Mouse (Mus musculus): ENCODE results near the gene Sys1. TPM values are rescaled to one million over a fixed set of nuclear protein-coding genes. Genes with fewer than 3 reads are reported as not detected.
A peak's percentile ranks its signal among the peaks of the same experiment; 100 is the strongest.

Gene Sys1
- polyA plus RNA-seq, 1 experiment = 23.6 TPM

DNA sequence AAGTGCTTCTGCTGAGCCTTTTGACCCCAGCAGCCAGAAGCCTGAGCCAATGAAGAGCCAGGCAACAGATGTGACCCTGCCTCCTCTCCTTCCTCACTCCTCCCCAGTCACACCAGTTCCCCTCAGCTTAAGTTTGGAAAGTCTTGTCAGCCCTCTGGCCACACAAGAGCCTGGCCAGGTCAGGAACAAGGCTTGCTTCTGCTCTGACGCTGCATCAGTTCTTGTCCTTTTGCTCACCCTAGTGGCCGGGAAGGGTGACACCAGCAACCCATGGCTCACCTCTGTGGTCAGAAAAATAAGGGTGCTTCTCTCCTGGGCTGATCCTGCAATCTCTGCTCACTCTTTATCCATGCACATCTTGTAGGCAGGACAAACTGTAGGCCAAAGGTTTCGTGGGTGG, 64.0 kb downstream of the Sys1 start:
- TF ChIP-seq CTCF (IDR thresholded peaks at IDR 0.05; ENCODE audit: borderline replicate concordance, insufficient read depth, low read length) (peak; percentile 91), POLR2A (IDR thresholded peaks at IDR 0.05; ENCODE audit: low read depth, low read length) (no peak)
- no peak overlapping the region for H3K4me3 ChIP-seq (ENCODE audit: insufficient read depth, low read length)
- no peak overlapping the region for H3K27ac ChIP-seq (ENCODE audit: insufficient read depth, low read length)
- H3K4me1 ChIP-seq (ENCODE audit: control insufficient read depth, insufficient read depth, low read length) = peaks cover 21% of the 10 kb centered on the region

DNA sequence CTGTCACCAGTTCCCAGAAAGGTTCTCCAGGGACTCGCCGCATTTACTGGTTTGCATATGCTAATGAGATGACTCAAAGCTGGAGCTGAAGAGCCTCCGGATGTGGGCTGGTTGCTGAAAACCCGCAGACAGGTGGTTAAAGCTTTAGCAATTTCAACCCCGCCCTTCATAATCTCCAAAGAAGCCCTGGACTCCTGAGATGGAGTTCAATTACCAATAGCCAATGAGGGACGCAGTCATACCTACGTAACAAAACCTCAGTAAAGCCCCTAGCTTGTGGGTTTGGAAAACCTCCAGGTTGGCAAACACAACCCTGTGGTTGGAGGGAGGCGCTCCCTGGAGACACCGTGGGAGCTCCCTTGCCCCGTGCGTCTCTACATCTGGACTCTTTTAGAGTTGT, 65.1 kb downstream of the Sys1 start:
- TF ChIP-seq POLR2A (IDR thresholded peaks at IDR 0.05; ENCODE audit: low read depth, low read length) = no peak
- TF ChIP-seq CTCF (IDR thresholded peaks at IDR 0.05; ENCODE audit: borderline replicate concordance, insufficient read depth, low read length) = no peak
- peaks cover 21% of the 10 kb centered on the region for H3K4me1 ChIP-seq (ENCODE audit: control insufficient read depth, insufficient read depth, low read length)
- H3K4me3 ChIP-seq (ENCODE audit: insufficient read depth, low read length) = no peak overlapping the region
- peak overlapping the region; percentile 70 for H3K27ac ChIP-seq (ENCODE audit: insufficient read depth, low read length)

DNA sequence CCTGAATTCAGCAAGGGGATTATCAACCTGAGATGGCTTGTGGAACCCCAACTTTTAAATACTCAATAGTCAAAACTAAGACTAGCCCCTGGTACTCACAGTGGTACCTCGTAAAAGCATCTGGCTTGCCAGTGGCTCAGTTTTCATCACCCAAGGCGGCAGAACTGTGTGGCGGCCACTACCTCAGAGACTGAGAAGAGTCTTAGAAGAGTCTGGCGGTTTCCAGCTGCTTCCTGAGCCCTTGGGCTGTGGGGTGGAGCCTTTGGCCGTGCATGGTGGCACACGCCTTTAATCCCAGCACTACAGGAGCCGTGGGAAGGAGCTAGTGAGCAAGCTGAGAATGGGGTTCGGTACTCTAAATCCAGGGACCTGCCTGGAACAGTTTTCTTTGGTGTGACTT, 65.5 kb downstream of the Sys1 start:
- peak overlapping the region; percentile 59 for H3K27ac ChIP-seq (ENCODE audit: insufficient read depth, low read length)
- H3K4me1 ChIP-seq (ENCODE audit: control insufficient read depth, insufficient read depth, low read length) = peaks cover 21% of the 10 kb centered on the region
- no peak overlapping the region for H3K4me3 ChIP-seq (ENCODE audit: insufficient read depth, low read length)
- TF ChIP-seq POLR2A (IDR thresholded peaks at IDR 0.05; ENCODE audit: low read depth, low read length) (no peak), CTCF (IDR thresholded peaks at IDR 0.05; ENCODE audit: borderline replicate concordance, insufficient read depth, low read length) (no peak)

DNA sequence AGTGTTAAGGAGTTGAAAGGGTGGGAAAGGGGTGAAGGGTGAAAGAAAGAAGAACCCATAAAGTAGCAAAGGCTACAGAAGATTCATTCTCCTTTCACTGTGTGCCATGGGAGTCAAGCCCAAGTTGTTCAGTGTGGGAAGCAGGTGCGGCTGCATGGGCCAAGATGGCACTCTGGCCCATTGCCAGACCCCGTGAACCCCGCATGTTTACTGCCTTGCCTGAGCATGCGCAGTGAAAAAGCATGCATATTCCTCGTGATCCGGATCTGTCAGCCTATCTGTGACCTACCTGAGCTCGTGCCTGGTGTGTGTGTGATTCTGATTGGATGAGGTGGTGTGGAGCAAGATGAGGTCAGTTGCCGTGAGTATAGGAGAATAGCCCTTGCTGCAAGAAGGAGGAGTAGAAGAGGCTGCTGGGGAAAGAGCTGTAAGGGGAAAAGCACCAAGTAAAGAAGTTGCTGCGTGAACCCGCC, 66.6 kb downstream of the Sys1 start:
- H3K27ac ChIP-seq (ENCODE audit: insufficient read depth, low read length) = no peak overlapping the region
- TF ChIP-seq CTCF (IDR thresholded peaks at IDR 0.05; ENCODE audit: borderline replicate concordance, insufficient read depth, low read length) = no peak
- no peak for TF ChIP-seq POLR2A (IDR thresholded peaks at IDR 0.05; ENCODE audit: low read depth, low read length)
- H3K4me3 ChIP-seq (ENCODE audit: insufficient read depth, low read length) = no peak overlapping the region
- H3K4me1 ChIP-seq (ENCODE audit: control insufficient read depth, insufficient read depth, low read length) = peaks cover 17% of the 10 kb centered on the region

DNA sequence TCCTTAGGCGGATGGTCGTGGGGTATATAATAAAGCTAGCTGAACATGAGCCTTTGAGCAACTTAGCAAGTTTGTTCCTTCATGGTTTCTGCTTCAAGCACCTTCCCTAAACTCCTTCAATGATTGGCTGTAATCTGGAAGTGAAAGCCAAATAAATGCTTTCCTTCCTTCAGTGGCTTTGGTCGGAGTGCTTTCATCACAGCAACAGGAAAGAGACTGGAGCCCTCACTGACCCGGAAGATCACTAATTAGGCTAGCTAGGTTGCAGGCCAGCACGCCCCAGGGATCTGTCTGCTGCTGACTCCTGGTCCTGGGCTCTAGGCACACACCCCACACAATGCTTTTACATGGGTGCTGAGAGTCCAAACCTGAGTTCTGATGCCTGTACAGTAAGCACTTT, 71.8 kb downstream of the Sys1 start:
- H3K4me1 ChIP-seq (ENCODE audit: control insufficient read depth, insufficient read depth, low read length) = no peaks in the 10 kb centered on the region
- no peak overlapping the region for H3K4me3 ChIP-seq (ENCODE audit: insufficient read depth, low read length)
- no peak overlapping the region for H3K27ac ChIP-seq (ENCODE audit: insufficient read depth, low read length)
- TF ChIP-seq POLR2A (IDR thresholded peaks at IDR 0.05; ENCODE audit: low read depth, low read length) = no peak
- no peak for TF ChIP-seq CTCF (IDR thresholded peaks at IDR 0.05; ENCODE audit: borderline replicate concordance, insufficient read depth, low read length)

Other genes with a start within 250 kb of the Sys1 start
- gene Wfdc15b, start 235.3 kb upstream of the Sys1 start, polyA plus RNA-seq (2011; ENCODE audit: insufficient read length, low read depth, missing spikeins) = not detected in 2 replicates
- not detected in 2 replicates for gene Svs2, start 218.5 kb upstream of the Sys1 start, polyA plus RNA-seq (2011; ENCODE audit: insufficient read length, low read depth, missing spikeins)
- gene Svs3b, start 200.3 kb upstream of the Sys1 start, polyA plus RNA-seq (2011; ENCODE audit: insufficient read length, low read depth, missing spikeins) = not detected in 2 replicates
- not detected in 2 replicates for gene Svs4, start 178.5 kb upstream of the Sys1 start, polyA plus RNA-seq (2011; ENCODE audit: insufficient read length, low read depth, missing spikeins)
- not detected in 2 replicates for gene Svs3a, start 167.7 kb upstream of the Sys1 start, polyA plus RNA-seq (2011; ENCODE audit: insufficient read length, low read depth, missing spikeins)
- gene Svs6, start 140.2 kb upstream of the Sys1 start, polyA plus RNA-seq (2011; ENCODE audit: insufficient read length, low read depth, missing spikeins) = not detected in 2 replicates
- gene Svs5, start 124.2 kb upstream of the Sys1 start, polyA plus RNA-seq (2011; ENCODE audit: insufficient read length, low read depth, missing spikeins) = not detected in 2 replicates
- gene Slpi, start 67.9 kb upstream of the Sys1 start, polyA plus RNA-seq (2011; ENCODE audit: insufficient read length, low read depth, missing spikeins) = 0.90 TPM in 1 of 2 replicates, not detected in the other
- not detected in 2 replicates for gene Rbpjl, start 53.8 kb upstream of the Sys1 start, polyA plus RNA-seq (2011; ENCODE audit: insufficient read length, low read depth, missing spikeins)
- gene Matn4, start 51.8 kb upstream of the Sys1 start, polyA plus RNA-seq (2011; ENCODE audit: insufficient read length, low read depth, missing spikeins) = 0.18 and 3.1 TPM in 2 replicates
- 242 and 248 TPM in 2 replicates for gene Sdc4, start 13.1 kb upstream of the Sys1 start, polyA plus RNA-seq (2011; ENCODE audit: insufficient read length, low read depth, missing spikeins)
- 4.1 and 5.8 TPM in 2 replicates for gene Gm20458, start 4.0 kb downstream of the Sys1 start, polyA plus RNA-seq (2011; ENCODE audit: insufficient read length, low read depth, missing spikeins)
- gene Trp53tg5, start 16.8 kb downstream of the Sys1 start, polyA plus RNA-seq (2011; ENCODE audit: insufficient read length, low read depth, missing spikeins) = not detected in 2 replicates
- gene Dbndd2, start 29.1 kb downstream of the Sys1 start, polyA plus RNA-seq (2011; ENCODE audit: insufficient read length, low read depth, missing spikeins) = 13.8 and 19.0 TPM in 2 replicates
- gene Pigt, start 40.6 kb downstream of the Sys1 start, polyA plus RNA-seq (2011; ENCODE audit: insufficient read length, low read depth, missing spikeins) = 59.6 and 66.3 TPM in 2 replicates
- gene Wfdc2, start 105.4 kb downstream of the Sys1 start, polyA plus RNA-seq (2011; ENCODE audit: insufficient read length, low read depth, missing spikeins) = not detected in 2 replicates
- not detected in 2 replicates for gene Spint3, start 116.5 kb downstream of the Sys1 start, polyA plus RNA-seq (2011; ENCODE audit: insufficient read length, low read depth, missing spikeins)
- gene Wfdc6a, start 128.5 kb downstream of the Sys1 start, polyA plus RNA-seq (2011; ENCODE audit: insufficient read length, low read depth, missing spikeins) = not detected in 2 replicates
- not detected in 2 replicates for gene Eppin, start 136.6 kb downstream of the Sys1 start, polyA plus RNA-seq (2011; ENCODE audit: insufficient read length, low read depth, missing spikeins)
- not detected in 2 replicates for gene Wfdc6b, start 156.6 kb downstream of the Sys1 start, polyA plus RNA-seq (2011; ENCODE audit: insufficient read length, low read depth, missing spikeins)
- gene Wfdc8, start 156.7 kb downstream of the Sys1 start, polyA plus RNA-seq (2011; ENCODE audit: insufficient read length, low read depth, missing spikeins) = not detected in 2 replicates
- not detected in 2 replicates for gene Wfdc16, start 181.8 kb downstream of the Sys1 start, polyA plus RNA-seq (2011; ENCODE audit: insufficient read length, low read depth, missing spikeins)
- gene Wfdc10, start 199.1 kb downstream of the Sys1 start, polyA plus RNA-seq (2011; ENCODE audit: insufficient read length, low read depth, missing spikeins) = not detected in 2 replicates
- gene Wfdc9, start 199.6 kb downstream of the Sys1 start, polyA plus RNA-seq (2011; ENCODE audit: insufficient read length, low read depth, missing spikeins) = not detected in 2 replicates
- gene Wfdc11, start 217.1 kb downstream of the Sys1 start, polyA plus RNA-seq (2011; ENCODE audit: insufficient read length, low read depth, missing spikeins) = not detected in 2 replicates
- not detected in 2 replicates for gene Wfdc13, start 228.1 kb downstream of the Sys1 start, polyA plus RNA-seq (2011; ENCODE audit: insufficient read length, low read depth, missing spikeins)
- not detected in 2 replicates for gene Spint4, start 241.5 kb downstream of the Sys1 start, polyA plus RNA-seq (2011; ENCODE audit: insufficient read length, low read depth, missing spikeins)